Mouse (Mus musculus) lung, postnatal 4 days (tissue): ENCODE measurements around the gene Tmem54.
A peak's percentile ranks its signal among the peaks of the same experiment; 100 is the strongest.

Experiments
- DNase-seq, 2 experiments: peaks; one replicate each; pipeline ENCODE4 v3.0.0; 2021

The Tmem54 gene

GRCm38 (mm10) chr4:129102133-129102829 is 3.1 kb upstream of the Tmem54 start:
- DNase-seq, result no peak

DNA sequence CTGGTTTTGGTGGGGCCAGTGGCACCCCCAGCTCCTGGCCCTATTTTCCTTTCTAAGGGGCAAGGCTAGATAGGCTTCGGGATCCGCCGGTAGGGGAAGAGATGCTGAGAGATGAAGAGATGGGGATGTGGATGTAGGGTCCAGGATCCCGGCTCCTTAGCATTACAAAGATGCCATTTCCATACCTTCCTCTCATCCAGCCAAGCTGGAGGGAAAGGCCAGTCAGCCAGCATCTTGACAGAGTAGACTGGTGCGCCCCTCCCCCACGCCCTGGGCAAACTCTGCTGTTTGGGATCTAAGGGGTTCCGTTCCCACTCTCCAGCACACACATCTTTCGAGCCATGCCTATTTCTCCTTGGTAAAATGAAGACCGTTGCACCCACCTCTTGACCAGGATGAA is 725 bp downstream of the Tmem54 start:
- DNase-seq, result no peak

- DNase-seq, result no peak
Observed at GRCm38 (mm10) chr4:129107348-129107899, 2.1 kb downstream of the Tmem54 start.

DNA sequence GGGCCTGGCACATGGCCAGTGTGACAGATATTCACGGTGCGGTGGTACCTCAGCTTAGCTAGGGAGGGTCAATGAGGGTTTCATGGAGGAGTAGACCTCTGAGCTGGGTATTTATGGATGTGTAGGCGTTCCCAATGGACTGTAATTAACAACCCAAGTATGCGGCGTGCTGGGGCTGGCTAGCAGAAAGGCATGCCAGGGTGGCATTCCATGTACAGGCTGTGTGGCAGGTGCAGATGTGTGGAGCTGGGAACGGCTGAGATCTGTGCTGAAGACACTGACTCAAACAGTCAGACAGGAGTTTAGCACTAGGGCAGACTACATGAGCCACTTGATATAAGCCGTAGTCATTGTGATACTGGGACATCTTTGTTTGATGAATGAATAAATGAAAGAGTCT is 3.3 kb downstream of the Tmem54 start:
- no peak for DNase-seq

DNA sequence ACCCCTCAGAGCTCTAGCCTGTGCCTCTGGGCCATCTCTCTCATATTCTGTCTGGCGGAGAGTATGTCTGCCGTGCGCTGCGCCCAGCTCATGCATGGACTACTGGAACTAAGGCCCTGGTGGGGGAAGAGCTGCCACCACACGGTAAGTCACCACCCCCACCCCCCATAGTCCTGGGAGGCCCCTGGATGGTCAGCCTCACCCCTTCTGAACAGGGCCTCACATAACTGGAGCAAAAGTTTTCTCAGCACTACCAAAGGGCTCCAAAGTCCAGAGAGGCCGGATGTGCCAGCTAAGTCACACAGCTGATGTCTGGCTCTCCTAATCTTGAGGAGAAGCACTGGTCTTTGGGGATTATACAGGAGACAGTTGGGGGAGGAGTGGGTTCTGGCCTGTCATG is 5.5 kb downstream of the Tmem54 start:
- no peak for DNase-seq

DNA sequence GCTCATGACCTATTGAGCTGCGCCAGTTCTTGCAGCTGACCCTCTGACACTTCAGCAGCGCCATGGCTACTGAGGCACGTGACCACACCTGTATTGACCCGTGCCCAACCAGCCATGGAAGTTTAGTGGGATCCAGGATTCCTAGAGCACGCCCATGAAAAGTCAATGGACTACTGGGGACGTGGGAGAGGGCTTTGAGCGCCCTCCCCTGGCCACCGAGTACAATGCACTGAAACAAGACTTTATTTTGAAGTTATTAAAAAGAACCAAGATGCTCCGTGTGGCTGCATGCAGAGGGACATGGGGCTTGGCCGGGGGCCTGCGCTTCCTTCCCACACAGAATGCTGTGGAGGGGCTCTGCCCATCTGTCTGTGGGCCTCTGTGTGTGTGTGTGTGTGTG is 6.0 kb downstream of the Tmem54 start:
- DNase-seq, result no peak

DNA sequence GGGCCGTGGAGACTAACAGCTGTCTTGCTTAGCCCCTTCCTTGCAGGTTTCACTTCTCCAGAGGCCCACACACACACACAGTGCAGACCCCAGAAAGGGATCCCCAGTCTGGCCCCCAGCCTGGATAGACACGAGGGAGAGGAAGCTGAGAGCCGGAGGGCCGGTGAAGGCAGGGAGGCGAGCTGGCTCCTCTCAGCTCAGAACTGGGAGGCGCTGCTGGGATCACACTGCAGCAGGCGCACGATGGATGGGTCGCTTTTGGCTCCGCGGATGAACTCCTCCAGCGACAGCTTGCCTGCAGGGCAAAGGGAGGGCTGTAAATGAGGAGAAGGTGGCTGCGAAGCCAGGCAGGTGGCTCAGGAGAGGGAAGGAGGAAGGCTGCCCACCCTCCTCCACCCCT is 6.9 kb downstream of the Tmem54 start:
- no peak for DNase-seq

GRCm38 (mm10) chr4:129113083-129113988 is 8.0 kb downstream of the Tmem54 start:
- DNase-seq, result peak; percentile 78 to 80

GRCm38 (mm10) chr4:129116703-129117102 is 11.4 kb downstream of the Tmem54 start:
- DNase-seq, result no peak

GRCm38 (mm10) chr4:129117720-129118510 is 12.6 kb downstream of the Tmem54 start:
- DNase-seq, result no peak

DNA sequence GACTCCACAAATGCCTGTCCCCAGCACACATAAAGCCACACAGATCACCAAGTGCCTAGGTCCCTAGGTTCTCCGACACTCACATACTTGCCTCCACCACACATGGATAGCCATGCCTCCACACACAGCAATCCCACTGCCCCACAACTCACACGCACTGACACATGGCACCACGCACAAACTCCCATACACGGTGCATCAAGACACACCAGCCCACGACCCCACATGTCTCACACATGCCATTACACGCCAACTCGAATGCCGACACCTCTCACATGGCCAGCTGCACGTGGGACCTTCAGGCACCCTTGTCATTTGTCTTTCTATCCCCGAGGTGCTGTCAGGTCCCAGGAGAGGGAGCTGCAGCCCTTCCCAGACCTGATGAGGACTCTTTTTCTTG is 14.4 kb downstream of the Tmem54 start:
- peak in 1 of 2 experiments; percentile 14 for DNase-seq

DNA sequence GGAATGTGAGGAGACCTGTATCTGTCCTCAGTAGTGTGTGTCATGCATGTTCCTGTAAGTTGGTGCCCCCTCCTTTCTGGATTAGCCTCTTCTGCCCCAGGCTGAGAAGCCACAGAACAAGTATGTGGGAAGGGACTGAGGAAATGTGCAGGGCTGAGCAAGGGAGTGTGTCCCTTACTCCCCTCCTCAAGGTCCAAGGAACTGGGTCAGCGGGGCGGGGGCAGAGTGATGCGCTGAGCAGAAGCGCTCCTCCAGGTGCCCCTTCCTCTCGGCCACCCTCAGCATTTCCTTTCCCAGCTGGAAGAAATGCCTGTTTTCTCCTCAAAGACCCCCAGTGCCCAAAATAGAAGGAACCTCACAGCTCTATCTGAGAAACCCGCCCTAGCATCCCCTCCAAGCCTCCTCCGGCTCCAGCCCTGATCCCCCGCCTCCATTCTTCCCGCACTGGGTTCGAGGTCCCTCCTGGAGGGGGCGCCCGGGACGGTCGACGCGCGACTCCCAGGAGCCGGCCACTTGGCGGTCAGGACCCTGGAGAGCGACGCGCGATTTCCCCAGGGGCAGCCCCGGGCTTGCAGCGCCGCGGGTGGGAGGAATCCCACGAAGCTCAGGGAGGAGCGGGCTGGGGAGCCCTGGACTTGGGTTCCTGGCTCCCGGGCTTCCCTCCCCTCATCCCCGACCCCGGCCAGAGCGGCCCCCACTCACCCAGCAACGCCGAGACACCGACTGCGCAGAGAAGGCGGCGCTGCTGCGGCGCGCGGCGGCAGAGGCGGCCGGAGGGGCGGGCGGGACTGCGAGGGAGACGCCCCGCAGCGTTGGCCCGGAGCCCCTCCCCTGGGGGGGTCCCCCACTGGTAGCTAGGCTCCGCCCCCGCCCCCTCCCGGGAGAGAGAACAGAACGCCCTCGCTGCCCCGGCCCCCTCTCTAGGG is 15.4 kb downstream of the Tmem54 start:
- DNase-seq, result peak; percentile 77 to 79

DNA sequence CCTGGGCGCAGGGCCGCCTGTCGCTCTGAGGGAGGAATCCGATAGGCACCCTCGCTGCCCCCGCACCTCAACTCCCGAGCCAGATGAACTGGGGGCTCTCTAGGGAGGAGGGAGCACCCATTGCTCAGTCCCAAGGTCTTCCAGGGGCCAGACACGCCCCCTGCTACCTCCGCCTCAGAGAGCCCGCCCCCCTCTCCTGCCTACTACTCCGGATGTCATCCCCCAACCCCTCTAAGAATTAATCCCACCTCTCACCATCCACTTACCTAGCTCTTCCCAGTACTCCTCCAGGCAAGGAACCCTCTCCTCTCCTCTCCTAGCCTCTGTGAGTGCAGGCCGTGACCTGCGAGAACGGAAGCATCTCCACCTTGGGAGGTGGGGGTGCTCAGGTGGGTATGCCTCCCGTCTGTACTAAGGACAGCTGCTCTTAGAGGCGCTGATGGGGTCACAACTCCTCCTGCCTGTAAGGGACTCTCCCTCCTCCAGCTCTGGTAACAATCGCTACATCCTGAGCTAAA is 16.3 kb downstream of the Tmem54 start, which contains the start of gene Hpca:
Gene Hpca (minus strand): TSS at position 468 of the 518 bp plus-strand sequence.
- no peak for DNase-seq

GRCm38 (mm10) chr4:129122107-129122506 is 16.8 kb downstream of the Tmem54 start:
- no peak for DNase-seq

DNA sequence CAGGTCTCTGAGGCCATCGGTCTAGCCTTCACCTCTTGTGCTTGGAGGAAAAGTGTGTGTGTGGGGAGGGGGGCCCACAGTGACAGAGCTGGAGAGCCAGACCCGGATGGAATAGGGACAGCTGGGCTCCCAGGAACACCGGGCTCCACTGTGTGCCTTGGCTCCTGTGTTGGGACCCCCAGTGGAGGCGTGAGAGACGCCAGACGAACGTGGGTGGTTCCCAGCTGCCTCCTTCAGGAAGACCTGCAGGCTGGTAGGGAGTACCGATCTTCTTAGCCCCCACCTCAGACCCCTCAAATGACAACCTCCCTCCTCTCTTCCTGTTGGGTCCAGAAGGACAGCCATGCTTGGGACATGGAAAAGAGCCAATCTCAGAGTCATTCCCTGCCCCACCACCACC is 17.4 kb downstream of the Tmem54 start:
- peak in 1 of 2 experiments; percentile 16 for DNase-seq

- DNase-seq, result peak in 1 of 2 experiments; percentile 61
Observed at GRCm38 (mm10) chr4:129124652-129125146, 19.4 kb downstream of the Tmem54 start.

- DNase-seq, result peak; percentile 38 to 86
Observed at GRCm38 (mm10) chr4:129125736-129126451, 20.5 kb downstream of the Tmem54 start.

DNA sequence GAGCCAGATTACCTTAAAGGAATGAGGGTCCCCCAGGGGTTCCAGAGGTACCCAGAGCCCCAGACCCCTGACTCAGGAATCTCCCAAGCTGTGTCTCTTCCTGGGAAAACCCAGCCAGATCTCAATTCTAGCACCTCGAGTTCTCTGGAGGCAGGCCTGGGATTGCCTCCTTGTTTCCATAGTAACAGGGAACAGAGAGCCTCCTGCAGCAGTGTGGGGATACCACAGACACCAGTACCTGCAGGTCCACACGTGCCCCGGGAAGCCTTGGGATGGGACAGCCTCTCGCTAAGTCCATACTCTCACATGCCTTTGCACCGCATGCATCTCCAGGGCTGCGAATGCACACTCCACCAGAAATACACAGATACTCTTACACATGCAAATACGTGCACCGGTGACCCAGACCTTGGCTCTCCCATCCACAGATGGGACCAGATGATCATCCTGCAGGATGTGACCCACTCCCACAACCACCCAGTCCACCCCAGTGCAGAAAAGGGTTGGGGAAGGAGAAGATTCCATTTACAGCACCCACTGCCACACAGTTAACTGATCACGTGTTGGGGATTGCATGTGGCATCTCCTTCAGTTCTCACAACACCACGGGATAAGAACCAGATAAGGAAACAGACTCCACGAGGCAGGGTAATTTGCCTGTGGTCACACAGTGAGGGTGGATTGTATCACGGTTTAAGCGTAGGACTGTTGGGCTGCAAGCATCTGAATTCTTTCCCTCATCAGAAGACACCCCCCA is 23.4 kb downstream of the Tmem54 start:
- DNase-seq, result no peak

- no peak for DNase-seq
Observed at GRCm38 (mm10) chr4:129129387-129129786, 24.0 kb downstream of the Tmem54 start.

DNA sequence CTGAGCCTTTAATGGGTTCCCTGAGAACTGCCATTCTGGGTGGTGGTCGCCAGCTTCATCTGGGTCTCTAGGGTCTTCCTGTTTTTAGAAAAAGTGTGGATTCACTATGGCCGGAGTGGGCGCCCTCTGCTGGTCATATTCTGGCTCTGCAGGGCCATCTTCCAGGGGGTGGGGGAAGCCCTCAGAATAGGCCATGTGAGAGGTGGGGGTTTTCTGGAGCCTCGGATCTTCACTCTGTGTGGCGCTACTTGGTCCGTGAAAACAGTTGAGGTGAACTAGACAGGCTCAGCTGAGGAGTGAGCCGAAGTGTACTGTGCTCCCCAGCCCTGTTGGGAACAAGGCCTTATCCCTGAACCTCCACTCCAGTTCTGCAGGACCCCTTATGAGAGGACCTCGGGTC is 24.8 kb downstream of the Tmem54 start:
- DNase-seq, result peak; percentile 43 to 55
